Mouse (Mus musculus) ES-E14 (cell line): ENCODE measurements around the gene Sh3gl2.

ENCODE experiments used
- HCFC1 ChIP-seq: IDR thresholded peaks from 2 replicates; pipeline ENCODE4 v1.6.1; 2012; ENCODE audit warnings: low read length, inconsistent platforms, borderline replicate concordance; ENCODE audit not compliant: insufficient read depth
- ZC3H11A ChIP-seq: IDR thresholded peaks from 2 replicates; pipeline ENCODE4 v1.6.1; 2012; ENCODE audit warnings: low read depth, mild to moderate bottlenecking, inconsistent platforms, low read length, borderline replicate concordance
- ZNF384 ChIP-seq: IDR thresholded peaks from 2 replicates; pipeline ENCODE4 v1.6.1; 2012; ENCODE audit warnings: low read depth, low read length, inconsistent platforms

DNA sequence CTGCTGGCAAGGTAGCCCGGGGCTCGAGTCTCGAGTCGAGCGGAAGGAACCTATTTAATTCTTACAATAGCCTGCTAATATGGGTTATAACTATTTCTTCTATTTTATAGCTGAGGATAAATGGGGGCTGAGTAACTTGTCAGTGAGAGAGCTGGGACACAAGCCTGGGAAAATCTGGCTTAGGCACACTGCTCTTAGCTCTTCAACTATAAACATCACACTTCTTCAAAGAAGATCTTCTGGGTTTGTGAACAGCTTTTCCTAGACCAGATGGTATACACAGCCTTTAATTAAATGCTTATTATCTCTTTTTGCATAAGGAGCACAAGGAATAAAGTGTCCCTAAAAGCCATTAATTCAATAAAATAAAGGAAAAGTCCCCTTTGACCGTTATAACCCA lies 278.7 kb downstream of the Sh3gl2 start:
- TF ChIP-seq ZC3H11A, result no peak
- no peak for TF ChIP-seq HCFC1
- TF ChIP-seq ZNF384, result no peak
